21 mouse cellular contexts compared by ENCODE assay signal in genomic region chr10:76257231-76257630, GRCm38 (mm10). TPM values are rescaled to one million over a fixed set of nuclear protein-coding genes. Genes with fewer than 3 reads are reported as not detected.
A peak's percentile ranks its signal among the peaks of the same experiment; 100 is the strongest.
DNase-seq lines count a peak whose midpoint lies in the region; ATAC-seq and TF ChIP-seq lines count a peak whose summit lies in the region.
"Had no signal": no experiment of that assay in that cellular context is flagged by ENCODE, and none has a peak within 500 bp of the region (broad histone marks: within the 10 kb centered on the region; RNA-seq: fewer than 3 reads in every experiment).

No protein-coding gene starts in this region.

- intact Hi-C loops in heart, postnatal 14 days (cut with DNase I): no loop called here

- H3K4me2 ChIP-seq in heart, embryonic 14.5 days (ENCODE audit: low read length): no peak overlapping the region
- H3K4me2 ChIP-seq in liver, embryonic 11.5 days: no peak overlapping the region
- H3K4me2 ChIP-seq in midbrain, embryonic 14.5 days (ENCODE audit: low read length): no peak overlapping the region
- H3K4me2 ChIP-seq: kidney, embryonic 15.5 days; limb, embryonic 12.5 days; liver, embryonic 13.5 days; lung, embryonic 15.5 days; midbrain, embryonic 11.5 days had no signal

- no peak overlapping the region for H3K9ac ChIP-seq in heart, embryonic 14.5 days (ENCODE audit: low read length)
- no peak overlapping the region for H3K9ac ChIP-seq in liver, embryonic 11.5 days (ENCODE audit: low read depth, low read length)
- no peak overlapping the region for H3K9ac ChIP-seq in midbrain, embryonic 14.5 days (replicated peaks; ENCODE audit: low read length)
- H3K9ac ChIP-seq: kidney, embryonic 15.5 days; limb, embryonic 12.5 days; liver, embryonic 13.5 days; lung, embryonic 15.5 days had no signal

- no peaks in the 10 kb centered on the region for H3K27me3 ChIP-seq in heart, embryonic 14.5 days (ENCODE audit: control insufficient read depth, insufficient read depth, low read length)
- H3K27me3 ChIP-seq in liver, embryonic 11.5 days (replicated peaks; ENCODE audit: control insufficient read depth, insufficient read depth, low read length): no peaks in the 10 kb centered on the region
- H3K27me3 ChIP-seq in midbrain, embryonic 14.5 days (ENCODE audit: control insufficient read depth, insufficient read depth, low read length): no peaks in the 10 kb centered on the region
- H3K27me3 ChIP-seq: CH12.LX; kidney, embryonic 15.5 days; limb, embryonic 12.5 days; liver, embryonic 13.5 days; lung, embryonic 15.5 days had no signal

- no peaks in the 10 kb centered on the region for H3K36me3 ChIP-seq in heart, embryonic 14.5 days (ENCODE audit: control insufficient read depth, insufficient read depth, low read length)
- no peaks in the 10 kb centered on the region for H3K36me3 ChIP-seq in liver, embryonic 11.5 days (ENCODE audit: control insufficient read depth, insufficient read depth, low read length)
- peaks cover 3% of the 10 kb centered on the region; the same call in 1 of the 2 replicates for H3K36me3 ChIP-seq in midbrain, embryonic 14.5 days (ENCODE audit: control insufficient read depth, insufficient read depth, low read length)
- H3K36me3 ChIP-seq: hindbrain, embryonic 10.5 days; kidney, embryonic 15.5 days; liver, embryonic 13.5 days; lung, embryonic 15.5 days had no signal

- no peak for TF ChIP-seq POLR2A in bone marrow macrophage, adult 2 months (IDR thresholded peaks at IDR 0.05; ENCODE audit: borderline replicate concordance, low read depth, low read length)

- H3K27ac ChIP-seq in heart, embryonic 14.5 days (replicated peaks in 1 of 2; ENCODE audit: control insufficient read depth in 1 of 2, insufficient read depth in 1 of 2, low read depth in 2 of 2, low read length in 2 of 2): peak overlapping the region; percentile 94
- H3K27ac ChIP-seq in bone marrow macrophage, adult 2 months (ENCODE audit: insufficient read depth, low read depth, low read length): peak overlapping the region; percentile 97
- no peak overlapping the region for H3K27ac ChIP-seq in liver, embryonic 11.5 days (ENCODE audit: low read depth, low read length)
- no peak overlapping the region for H3K27ac ChIP-seq in midbrain, embryonic 14.5 days (replicated peaks; ENCODE audit: low read depth, low read length)
- H3K27ac ChIP-seq: embryonic facial prominence, embryonic 10.5 days; hindbrain, embryonic 10.5 days; kidney, embryonic 15.5 days; limb, embryonic 12.5 days; liver, embryonic 13.5 days had no signal

- H3K9me3 ChIP-seq in heart, embryonic 14.5 days (ENCODE audit: control insufficient read depth, low read length): no peaks in the 10 kb centered on the region
- no peaks in the 10 kb centered on the region for H3K9me3 ChIP-seq in liver, embryonic 11.5 days (ENCODE audit: control insufficient read depth, low read length)
- H3K9me3 ChIP-seq in midbrain, embryonic 14.5 days (ENCODE audit: control insufficient read depth, low read length): no peaks in the 10 kb centered on the region
- H3K9me3 ChIP-seq: embryonic facial prominence, embryonic 10.5 days; hindbrain, embryonic 10.5 days; kidney, embryonic 15.5 days; limb, embryonic 12.5 days; liver, embryonic 13.5 days; lung, embryonic 15.5 days had no signal

- no peak for TF ChIP-seq CTCF in bone marrow macrophage, adult 2 months (IDR thresholded peaks at IDR 0.05; ENCODE audit: low read depth, low read length)

- DNase-seq in CD4-positive, CD25-positive, alpha-beta regulatory T cell, adult 2 months (ENCODE audit: low read depth, low spot score): peak; percentile 25
- DNase-seq in heart, postnatal 14 days: no peak
- peak; percentile 63 for DNase-seq in thymus, postnatal 0 days (ENCODE audit: low spot score)
- no peak for DNase-seq in liver, embryonic 11.5 days (ENCODE audit: low spot score)
- no peak for DNase-seq in midbrain, embryonic 14.5 days
- DNase-seq: cerebellum, adult 8-10 months; liver, embryonic 13.5 days; spleen, adult 18-20 months had no signal

- no peak overlapping the region for H3K4me3 ChIP-seq in heart, embryonic 14.5 days (ENCODE audit: control insufficient read depth in 1 of 2, insufficient read depth in 1 of 2, low read depth in 1 of 2, low read length in 2 of 2)
- no peak overlapping the region for H3K4me3 ChIP-seq in bone marrow macrophage, adult 2 months (ENCODE audit: insufficient read depth, low read length)
- H3K4me3 ChIP-seq in liver, embryonic 11.5 days (ENCODE audit: low read depth, low read length): no peak overlapping the region
- H3K4me3 ChIP-seq in midbrain, embryonic 14.5 days (replicated peaks; ENCODE audit: low read depth, low read length): no peak overlapping the region
- H3K4me3 ChIP-seq: embryonic facial prominence, embryonic 10.5 days; hindbrain, embryonic 10.5 days; kidney, embryonic 15.5 days; limb, embryonic 12.5 days; liver, embryonic 13.5 days; lung, embryonic 15.5 days had no signal

- H3K4me1 ChIP-seq in heart, embryonic 14.5 days (ENCODE audit: control insufficient read depth in 2 of 2, insufficient read depth in 2 of 2, low read length in 2 of 2): peaks cover 21 to 33% of the 10 kb centered on the region in 2 experiments
- H3K4me1 ChIP-seq in bone marrow macrophage, adult 2 months (ENCODE audit: control insufficient read depth, insufficient read depth, low read length): peaks cover 49% of the 10 kb centered on the region
- H3K4me1 ChIP-seq in liver, embryonic 11.5 days (replicated peaks; ENCODE audit: control insufficient read depth, insufficient read depth, low read length): no peaks in the 10 kb centered on the region; the same call in 1 of the 2 replicates
- H3K4me1 ChIP-seq in midbrain, embryonic 14.5 days (ENCODE audit: control insufficient read depth, insufficient read depth, low read length): no peaks in the 10 kb centered on the region
- H3K4me1 ChIP-seq: kidney, embryonic 15.5 days; liver, embryonic 13.5 days had no signal

- no peak for ATAC-seq in CD4-positive, CD25-positive, alpha-beta regulatory T cell, adult 4 months
- no peak for ATAC-seq in heart, embryonic 14.5 days (ENCODE audit: insufficient number of reproducible peaks, insufficient read depth, low FRiP score, low read depth)
- no peak for ATAC-seq in liver, embryonic 11.5 days (replicated peaks; ENCODE audit: low FRiP score)
- no peak for ATAC-seq in midbrain, embryonic 14.5 days (ENCODE audit: low FRiP score, low TSS enrichment)
- ATAC-seq: intestine, postnatal 0 days had no signal

- WGBS in heart, embryonic 14.5 days: 70% methylated on average over 7 of the region's 7 CpGs
- 91% methylated on average over 7 of the region's 7 CpGs for WGBS in liver, embryonic 11.5 days
- 97% methylated on average over 7 of the region's 7 CpGs for WGBS in midbrain, embryonic 14.5 days

RNA-seq across cellular contexts. Expression of gene S100b, which starts 3.6 kb away (rescaled TPM):
- polyA plus RNA-seq in CD4-positive, CD25-positive, alpha-beta regulatory T cell, adult 4 months (2017; shearing (Covaris generic)): not detected
- polyA plus RNA-seq in heart, embryonic 14.5 days (2014; fragmentation: Nextera tagmentation; extraction: Ambion mirVana): 0.80 and 1.1 TPM in 2 replicates
- total RNA-seq in heart, postnatal 14 days (2021): 1 to 10 TPM in 1 of 2 experiments, under 1 TPM in 1; 1.00 to 1.8 TPM
- polyA plus RNA-seq in bone marrow macrophage, adult 2 months (2012; ENCODE audit: insufficient read depth, insufficient read length, missing spikeins): not detected in 2 replicates
- 0.14 and 0.27 TPM in 2 replicates for polyA plus RNA-seq in thymus, postnatal 0 days (2015; fragmentation: Nextera tagmentation; extraction: Ambion mirVana)
- polyA plus RNA-seq in liver, embryonic 11.5 days (2014; fragmentation: Nextera tagmentation; extraction: Ambion mirVana): not detected in 2 replicates
- polyA plus RNA-seq in midbrain, embryonic 14.5 days (2014; fragmentation: Nextera tagmentation; extraction: Ambion mirVana): 1.1 and 1.2 TPM in 2 replicates
- total RNA-seq: CH12.LX; common myeloid progenitor, adult 5-6 weeks; MEL had no signal
- polyA plus RNA-seq: embryonic facial prominence, embryonic 10.5 days; hindbrain, embryonic 10.5 days; liver, embryonic 13.5 days had no signal

RNA-seq across cellular contexts. Expression of gene Prmt2, which starts 19.6 kb away (rescaled TPM):
- 10 to 100 TPM; 32.8 to 45.9 TPM for polyA plus RNA-seq in CD4-positive, CD25-positive, alpha-beta regulatory T cell, adult 4 months (2017; shearing (Covaris generic))
- polyA plus RNA-seq in heart, embryonic 14.5 days (2014; fragmentation: Nextera tagmentation; extraction: Ambion mirVana): 57.7 and 58.6 TPM in 2 replicates
- 10 to 100 TPM; 13.4 to 13.8 TPM for total RNA-seq in heart, postnatal 14 days (2021)
- 20.0 and 23.3 TPM in 2 replicates for polyA plus RNA-seq in bone marrow macrophage, adult 2 months (2012; ENCODE audit: insufficient read depth, insufficient read length, missing spikeins)
- polyA plus RNA-seq in thymus, postnatal 0 days (2015; fragmentation: Nextera tagmentation; extraction: Ambion mirVana): 13.7 and 15.4 TPM in 2 replicates
- polyA plus RNA-seq in liver, embryonic 11.5 days (2014; fragmentation: Nextera tagmentation; extraction: Ambion mirVana): 21.2 and 21.6 TPM in 2 replicates
- 357 and 385 TPM in 2 replicates for polyA plus RNA-seq in midbrain, embryonic 14.5 days (2014; fragmentation: Nextera tagmentation; extraction: Ambion mirVana)

Comparison
In these comparisons a context has a peak if more than half of its experiments do, and no peak if none do; other contexts are left out.
1. DNase-seq: peak in CD4-positive, CD25-positive, alpha-beta regulatory T cell, adult 2 months (single experiment) and thymus, postnatal 0 days (single experiment); none in heart, postnatal 14 days (0 of 2), liver, embryonic 11.5 days (single experiment) and midbrain, embryonic 14.5 days (single experiment).
2. H3K27ac ChIP-seq: peak in heart, embryonic 14.5 days (2 of 2) and bone marrow macrophage, adult 2 months (single experiment); none in liver, embryonic 11.5 days (single experiment) and midbrain, embryonic 14.5 days (single experiment).